Mouse (Mus musculus): Measurements from ENCODE around the gene Ddb1. TPM values are rescaled to one million over a fixed set of nuclear protein-coding genes. Genes with fewer than 3 reads are reported as not detected.

The Ddb1 gene
- 100 to 1,000 TPM; 103 to 114 TPM for total RNA-seq (2023)

GRCm38 (mm10) chr19:10605293-10605900, at the start of gene Ddb1, which contains the start of gene Tkfc:
TSS of gene Ddb1 (plus strand) at chr19:10605327.
TSS of gene Tkfc (minus strand) at chr19:10605654.

GRCm38 (mm10) chr19:10555624-10556510, 49.3 kb upstream of the Ddb1 start, which contains the start of gene Tmem216:
TSS of gene Tmem216 (minus strand) at chr19:10556238.

GRCm38 (mm10) chr19:10576690-10577561, 28.2 kb upstream of the Ddb1 start, which contains the start of the genes Cyb561a3 and Tmem138:
TSS of gene Cyb561a3 (plus strand) at chr19:10577172.
TSS of gene Tmem138 (minus strand) at chr19:10577362.

GRCm38 (mm10) chr19:10634106-10634871, 29.2 kb downstream of the Ddb1 start, which contains the start of gene Vwce:
TSS of gene Vwce (plus strand) at chr19:10634213.

GRCm38 (mm10) chr19:10677915-10678771, 73.0 kb downstream of the Ddb1 start, which contains the start of gene Pga5:
TSS of gene Pga5 (minus strand) at chr19:10678071.

Other genes starting within 250 kb of the Ddb1 start
- gene Syt7, start 216.2 kb upstream of the Ddb1 start, total RNA-seq (2023) = not detected
- gene Lrrc10b, start 147.9 kb upstream of the Ddb1 start, total RNA-seq (2023) = not detected
- 1 to 10 TPM; 1.2 to 1.9 TPM for gene Ppp1r32, start 122.4 kb upstream of the Ddb1 start, total RNA-seq (2023)
- 10 to 100 TPM; 72.4 to 78.9 TPM for gene Cpsf7, start 80.1 kb upstream of the Ddb1 start, total RNA-seq (2023)
- 10 to 100 TPM; 35.0 to 40.0 TPM for gene Sdhaf2, start 79.2 kb upstream of the Ddb1 start, total RNA-seq (2023)
- gene Tmem216, start 49.1 kb upstream of the Ddb1 start, total RNA-seq (2023) = 10 to 100 TPM; 45.4 to 47.5 TPM
- gene Cyb561a3, start 28.2 kb upstream of the Ddb1 start, total RNA-seq (2023) = 10 to 100 TPM; 42.0 to 46.2 TPM
- 1 to 10 TPM; 6.4 to 7.9 TPM for gene Tmem138, start 28.0 kb upstream of the Ddb1 start, total RNA-seq (2023)
- 1 to 10 TPM; 6.6 to 8.1 TPM for gene Tkfc, start 327 bp downstream of the Ddb1 start, total RNA-seq (2023)
- 1 to 10 TPM in 1 of 2 experiments, under 1 TPM in 1; 0.46 to 1.2 TPM for gene Vwce, start 28.9 kb downstream of the Ddb1 start, total RNA-seq (2023)
- gene Pga5, start 72.7 kb downstream of the Ddb1 start, total RNA-seq (2023) = not detected
- gene Vps37c, start 83.4 kb downstream of the Ddb1 start, total RNA-seq (2023) = 10 to 100 TPM; 44.6 to 48.3 TPM
- gene Cd5, start 133.7 kb downstream of the Ddb1 start, total RNA-seq (2023) = under 1 TPM in 1 of 2 experiments, not detected in 1; 0.22 TPM
- 1 to 10 TPM in 1 of 2 experiments, under 1 TPM in 1; 0.99 to 2.1 TPM for gene Cd6, start 224.7 kb downstream of the Ddb1 start, total RNA-seq (2023)
- gene Slc15a3, start 234.4 kb downstream of the Ddb1 start, total RNA-seq (2023) = 100 to 1,000 TPM; 131 to 142 TPM